Mouse (Mus musculus): ENCODE data around the gene Lrrc20.

GRCm38 (mm10) chr10:61559544-61559943 lies 83.9 kb downstream of the Lrrc20 start:
- TF ChIP-seq CTCF (IDR thresholded peaks at IDR 0.05; ENCODE audit: control insufficient read depth, insufficient read depth, low read length) (no peak), POLR2A (IDR thresholded peaks at IDR 0.05; ENCODE audit: borderline replicate concordance, control insufficient read depth, low read depth, low read length) (no peak)

Measured in bone marrow, adult 2 months (tissue).